Mouse (Mus musculus) Patski (cell line): ENCODE measurements at regions not wholly inside any gene's neighbourhood (a gene's known extent, or its start where the extent isn't known, plus 50 kb on each side); places are given as distances from the start of the nearest gene placed in this dataset.
A peak's percentile ranks its signal among the peaks of the same experiment; 100 is the strongest.

Experiments used
- ATAC-seq: fragments of 100-300 bp; one replicate; pipeline ENCODE4 v1.8.0; 2021
- CTCF ChIA-PET: fragments of 350-600 bp; sonication (Branson Sonifier 250); formaldehyde crosslinking; loops from one replicate; lab custom pipeline; 2022; ENCODE audit warnings: inconsistent platforms; lab: Charles Lee
- POLR2A ChIA-PET: fragments of 350-600 bp; sonication (Branson Sonifier 250); formaldehyde crosslinking; loops from one replicate; lab custom pipeline; 2022; ENCODE audit warnings: antibody characterized with exemption, inconsistent platforms; lab: Charles Lee
- DNase-seq: peaks from one replicate; pipeline ENCODE4 v3.0.0-alpha.2; 2011; ENCODE audit warnings: low read depth, low spot score
- H3K27me3 ChIP-seq: fragments of 371-371 bp; one replicate; pipeline ENCODE4 v1.5.1; 2021
- CTCF ChIP-seq: fragments of 100-300 bp; IDR thresholded peaks from one replicate; pipeline ENCODE4 v1.5.1; 2021
- in situ Hi-C: fragments of 300-500 bp; cut with MboI; formaldehyde crosslinking; loops from 3 replicates; pipeline ENCODE4 v1.11.1; 2018; ENCODE audit warnings: low pct_unique_long_range_greater_than_20kb, mixed read lengths

GRCm38 (mm10) chr3:66592259-66592658 lies 295.6 kb upstream of the Veph1 start:
- no peak for DNase-seq
- peaks cover 12% of the 10 kb centered on the region for H3K27me3 ChIP-seq
- ChIA-PET CTCF (interaction anchor here (0.8 to 2.2 kb wide), 4 partner anchors 9 to 49 kb away, joined by 3 to 7 read pairs (median 4); no protein-coding TSS in a partner anchor), POLR2A (no interaction called here)
- in situ Hi-C loops, result no loop called here
- no peak for TF ChIP-seq CTCF
- ATAC-seq, result no peak

DNA sequence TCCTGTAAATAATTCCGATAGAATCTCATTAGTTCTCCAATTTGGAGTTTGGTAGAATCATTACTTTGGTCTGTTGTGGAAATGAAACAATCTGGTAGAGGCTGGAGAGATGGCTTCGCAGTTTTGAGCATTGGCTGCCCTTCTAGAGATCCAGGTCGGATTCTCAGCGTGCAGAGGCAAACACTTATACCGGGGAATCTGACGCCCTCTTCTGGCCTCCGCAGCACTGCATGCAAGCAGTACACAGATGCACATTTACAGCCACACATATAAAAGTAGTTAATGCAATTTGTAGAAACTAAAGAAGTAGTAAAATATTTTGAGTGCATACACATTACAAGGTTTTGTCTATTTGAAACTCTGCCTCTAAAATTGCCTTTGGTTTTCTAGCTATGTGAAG lies 294.1 kb upstream of the Veph1 start:
- DNase-seq (no peak), ATAC-seq (no peak)
- POLR2A ChIA-PET, result interaction anchor here (0.5 kb wide), 1 partner anchor 60 kb away, joined by 4 read pairs; no protein-coding TSS in a partner anchor
- CTCF ChIA-PET, result interaction anchor here (1.0 to 2.2 kb wide), 2 partner anchors 13 to 15 kb away, joined by 3 to 7 read pairs; no protein-coding TSS in a partner anchor
- in situ Hi-C loops, result no loop called here
- H3K27me3 ChIP-seq, result peaks cover 12% of the 10 kb centered on the region
- no peak for TF ChIP-seq CTCF

- ChIA-PET CTCF (interaction anchor here (0.9 to 1.4 kb wide), 3 partner anchors 12 to 28 kb away, joined by 3 to 4 read pairs (median 3); no protein-coding TSS in a partner anchor), POLR2A (no interaction called here)
- in situ Hi-C loops, result no loop called here
- TF ChIP-seq CTCF, result no peak
- H3K27me3 ChIP-seq, result peaks cover 12% of the 10 kb centered on the region
- DNase-seq, result no peak
- no peak for ATAC-seq
These were observed 292.8 kb upstream of the Veph1 start for GRCm38 (mm10) chr3:66589483-66589882.

- no peak for DNase-seq
- no peak for TF ChIP-seq CTCF
- H3K27me3 ChIP-seq, result no peaks in the 10 kb centered on the region
- no peak for ATAC-seq
- ChIA-PET POLR2A (no interaction called here), CTCF (no interaction called here)
- in situ Hi-C loops, result no loop called here
These were observed 288.2 kb upstream of the Veph1 start for GRCm38 (mm10) chr3:66584831-66585230.

- ATAC-seq (no peak), DNase-seq (no peak)
- TF ChIP-seq CTCF, result no peak
- H3K27me3 ChIP-seq, result no peaks in the 10 kb centered on the region
- ChIA-PET CTCF (no interaction called here), POLR2A (no interaction called here)
- in situ Hi-C loops, result no loop called here
These were observed 287.5 kb upstream of the Veph1 start for GRCm38 (mm10) chr3:66584101-66584500.

- POLR2A ChIA-PET, result no interaction called here
- no peaks in the 10 kb centered on the region for H3K27me3 ChIP-seq
- in situ Hi-C loops, result no loop called here
- CTCF ChIA-PET, result interaction anchor here (1.2 to 1.6 kb wide), 3 partner anchors 11 to 15 kb away, joined by 3 to 7 read pairs (median 3); no protein-coding TSS in a partner anchor
- no peak for ATAC-seq
- no peak for TF ChIP-seq CTCF
- no peak for DNase-seq
These were observed 280.0 kb upstream of the Veph1 start for GRCm38 (mm10) chr3:66576659-66577058.

GRCm38 (mm10) chr3:66574321-66574720 lies 277.7 kb upstream of the Veph1 start:
- ATAC-seq (peak; percentile 63), DNase-seq (peak; percentile 77)
- in situ Hi-C loops, result no loop called here
- no peak for TF ChIP-seq CTCF
- ChIA-PET POLR2A (interaction anchor here (0.6 to 1.7 kb wide), 2 partner anchors 9 to 77 kb away, joined by 5 to 6 read pairs; no protein-coding TSS in a partner anchor), CTCF (interaction anchor here (0.9 to 1.6 kb wide), 4 partner anchors 12 to 67 kb away, joined by 3 to 4 read pairs (median 4); no protein-coding TSS in a partner anchor)
- no peaks in the 10 kb centered on the region for H3K27me3 ChIP-seq

- in situ Hi-C loops, result no loop called here
- H3K27me3 ChIP-seq, result no peaks in the 10 kb centered on the region
- ATAC-seq, result no peak
- DNase-seq, result no peak
- TF ChIP-seq CTCF, result no peak
- ChIA-PET POLR2A (interaction anchor here (0.5 to 0.6 kb wide), 2 partner anchors 95 to 315 kb away, joined by 3 read pairs; no protein-coding TSS in a partner anchor), CTCF (interaction anchor here (0.9 to 1.6 kb wide), 5 partner anchors 11 to 57 kb away, joined by 4 read pairs; no protein-coding TSS in a partner anchor)
These were observed 276.4 kb upstream of the Veph1 start for GRCm38 (mm10) chr3:66572887-66573519.

GRCm38 (mm10) chr3:66570342-66570741 lies 273.7 kb upstream of the Veph1 start:
- ATAC-seq (no peak), DNase-seq (no peak)
- in situ Hi-C loops, result no loop called here
- H3K27me3 ChIP-seq, result no peaks in the 10 kb centered on the region
- POLR2A ChIA-PET, result no interaction called here
- CTCF ChIA-PET, result interaction anchor here (1.2 kb wide), 1 partner anchor 28 kb away, joined by 4 read pairs; no protein-coding TSS in a partner anchor
- peak; percentile 67 for TF ChIP-seq CTCF

DNA sequence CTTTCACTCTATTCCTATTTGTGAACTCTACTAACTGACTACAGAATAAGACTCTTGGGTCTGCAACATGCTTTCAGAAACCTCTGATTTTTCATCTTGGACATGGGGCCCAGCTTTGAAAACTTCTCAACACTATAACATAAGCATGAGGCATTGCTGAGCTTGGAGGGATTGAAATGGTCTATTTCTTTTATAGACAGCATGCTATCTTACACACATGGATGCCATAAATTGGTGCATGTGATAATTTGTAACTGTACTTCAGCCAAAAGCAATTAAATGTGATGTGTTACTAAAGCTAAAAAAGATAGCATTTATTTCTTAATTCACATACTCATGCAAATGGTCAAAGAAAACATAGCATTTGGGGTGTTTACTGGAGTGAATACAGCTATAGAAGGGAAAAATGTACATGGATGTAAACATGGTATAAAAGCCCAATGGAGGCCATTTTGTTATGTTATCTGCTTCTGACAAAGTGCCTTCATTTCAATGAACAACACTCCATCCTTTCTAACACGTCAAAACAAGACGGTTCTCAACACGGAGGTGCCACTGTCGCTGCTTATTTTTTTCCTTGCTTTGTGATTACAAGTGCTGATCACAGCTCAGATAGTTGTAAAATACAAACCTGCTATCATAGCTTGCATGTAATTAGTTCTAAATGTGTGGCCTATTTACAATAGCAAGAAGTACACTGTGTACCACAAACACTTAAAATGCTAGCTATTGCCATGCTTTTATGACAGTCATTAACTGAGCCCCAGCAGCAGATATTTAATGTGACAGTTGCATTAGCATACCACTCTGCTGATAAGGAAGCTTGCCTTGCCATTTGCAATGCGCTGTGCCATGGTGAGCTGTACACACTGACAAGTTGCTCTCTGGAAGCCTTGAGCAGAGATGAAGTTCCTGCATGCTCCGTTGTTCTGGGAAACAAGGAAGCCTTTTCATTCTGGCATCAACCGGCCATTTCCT lies 267.9 kb upstream of the Veph1 start:
- ChIA-PET CTCF (interaction anchor here (0.8 to 1.3 kb wide), 2 partner anchors 17 to 154 kb away, joined by 3 read pairs; no protein-coding TSS in a partner anchor), POLR2A (interaction anchor here (1.7 kb wide), 1 partner anchor 10 kb away, joined by 5 read pairs; no protein-coding TSS in a partner anchor)
- TF ChIP-seq CTCF, result no peak
- in situ Hi-C loops, result loop anchor here (10.0 kb wide), 1 partner anchor 150 kb away; no protein-coding TSS in a partner anchor
- DNase-seq (no peak), ATAC-seq (no peak)
- H3K27me3 ChIP-seq, result no peaks in the 10 kb centered on the region
